Comparison of ENCODE assay signal across 9 mouse cellular contexts in the genomic region with DNA sequence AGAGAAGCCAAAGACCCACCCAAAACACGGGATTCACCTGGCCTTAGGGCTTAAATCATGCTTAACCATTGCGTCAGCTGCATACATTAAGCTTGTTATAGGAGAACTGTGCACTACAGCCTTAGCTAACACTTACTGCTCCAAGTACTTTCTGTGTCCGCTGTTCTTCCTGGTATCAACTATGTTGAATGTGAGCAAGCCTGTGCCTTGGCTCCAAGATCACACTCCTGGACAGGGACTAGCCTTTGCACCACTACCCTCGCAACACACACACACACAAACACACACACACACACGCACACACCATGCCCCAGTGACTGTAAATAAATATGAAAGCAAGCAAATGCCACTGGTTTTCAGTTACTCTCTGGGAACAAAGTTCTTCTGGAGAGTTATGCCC. TPM values are rescaled to one million over a fixed set of nuclear protein-coding genes. Genes with fewer than 3 reads are reported as not detected.
DNase-seq lines count a peak whose midpoint lies in the region; ATAC-seq and TF ChIP-seq lines count a peak whose summit lies in the region.
"Not testable (repeated sequence)": the region's sequence is repeated elsewhere in the genome, so short reads cannot be mapped to it uniquely, and the experiment has no call there.
"Had no signal": no experiment of that assay in that cellular context is flagged by ENCODE, and none has a peak within 500 bp of the region (broad histone marks: within the 10 kb centered on the region; RNA-seq: fewer than 3 reads in every experiment).

No protein-coding gene starts in this region.

- ATAC-seq in embryonic facial prominence, embryonic 12.5 days (ENCODE audit: insufficient number of reproducible peaks, insufficient read depth, low FRiP score, low TSS enrichment); midbrain, postnatal 0 days (ENCODE audit: low FRiP score): not testable (repeated sequence)
- ATAC-seq in hindbrain, embryonic 16.5 days, result peak; percentile 2; the same call in 1 of the 2 replicates
- ATAC-seq in stomach, postnatal 0 days (ENCODE audit: low FRiP score, low TSS enrichment), result 0 out of 2 replicates have a peak, but pooled peaks have one; percentile 1

- not testable (repeated sequence) for H3K4me1 ChIP-seq in CH12.LX (ENCODE audit: control insufficient read depth in 1 of 2, insufficient read depth in 2 of 2); embryonic facial prominence, embryonic 12.5 days; hindbrain, embryonic 16.5 days (ENCODE audit: control insufficient read depth, insufficient read depth, low read depth, low read length); lung, adult 2 months (ENCODE audit: control insufficient read depth, insufficient read depth, low read length); midbrain, postnatal 0 days (ENCODE audit: insufficient read depth, low read length); stomach, postnatal 0 days (replicated peaks; ENCODE audit: control insufficient read depth, insufficient read depth)

- TF ChIP-seq POLR2A in CH12.LX (IDR thresholded peaks at IDR 0.05; ENCODE audit: low read depth, low read length); lung, adult 2 months (IDR thresholded peaks at IDR 0.05; ENCODE audit: borderline replicate concordance, extremely low read depth, low read depth, low read length): not testable (repeated sequence)

- not testable (repeated sequence) for DNase-seq in CH12.LX (ENCODE audit: extremely low read depth); lung, adult 2 months; midbrain, postnatal 0 days (ENCODE audit: low spot score)
- peak; percentile 16 for DNase-seq in gastrocnemius, postnatal 14 days
- peak; percentile 16 to 40 for DNase-seq in kidney, postnatal 36 days
- DNase-seq in stomach, postnatal 0 days (ENCODE audit: low spot score), result peak; percentile 24

- H3K4me3 ChIP-seq in CH12.LX (replicated peaks in 1 of 3; ENCODE audit: low read depth in 2 of 3, low read length in 2 of 3, poor library complexity in 1 of 3), result peak overlapping the region; percentile 32 to 87 (median 64)
- H3K4me3 ChIP-seq in embryonic facial prominence, embryonic 12.5 days, result peak overlapping the region; percentile 49
- H3K4me3 ChIP-seq in hindbrain, embryonic 16.5 days (ENCODE audit: low read length), result peak overlapping the region; percentile 51
- peak overlapping the region; percentile 28 for H3K4me3 ChIP-seq in lung, adult 2 months (replicated peaks; ENCODE audit: extremely low read depth, low read depth, low read length)
- peak overlapping the region; percentile 40 for H3K4me3 ChIP-seq in midbrain, postnatal 0 days (ENCODE audit: low read depth, low read length)
- H3K4me3 ChIP-seq in stomach, postnatal 0 days (ENCODE audit: low read depth, low read length), result peak overlapping the region; percentile 43

- WGBS in embryonic facial prominence, embryonic 12.5 days, result 15% methylated on average over 5 of the region's 5 CpGs
- 25% methylated on average over 4 of the region's 5 CpGs for WGBS in hindbrain, embryonic 16.5 days
- WGBS in lung, adult 2 months, result 14% methylated on average over 5 of the region's 5 CpGs
- WGBS in midbrain, postnatal 0 days, result 27% methylated on average over 5 of the region's 5 CpGs
- 7% methylated on average over 5 of the region's 5 CpGs for WGBS in stomach, postnatal 0 days

- not testable (repeated sequence) for TF ChIP-seq CTCF in CH12.LX (conservative IDR thresholded peaks at IDR 0.05 in 1 of 2, IDR thresholded peaks at IDR 0.05 in 1 of 2; ENCODE audit: low read depth in 2 of 2, low read length in 2 of 2); lung, adult 2 months (IDR thresholded peaks at IDR 0.05; ENCODE audit: insufficient read depth, low read length); midbrain, postnatal 0 days (IDR thresholded peaks at IDR 0.05); stomach, postnatal 0 days (IDR thresholded peaks at IDR 0.05; ENCODE audit: low read depth)

- not testable (repeated sequence) for TF ChIP-seq EP300 in CH12.LX (IDR thresholded peaks at IDR 0.05; ENCODE audit: low read length); stomach, postnatal 0 days (optimal IDR thresholded peaks at IDR 0.05)

- H3K27ac ChIP-seq in CH12.LX (ENCODE audit: insufficient read depth, low read depth); embryonic facial prominence, embryonic 12.5 days; hindbrain, embryonic 16.5 days (ENCODE audit: low read depth, low read length); midbrain, postnatal 0 days (ENCODE audit: low read depth, low read length); stomach, postnatal 0 days (replicated peaks): not testable (repeated sequence)

- intact Hi-C loops in gastrocnemius, postnatal 14 days (cut with DNase I; ENCODE audit: low total_unique reads), result not testable (repeated sequence)

- not testable (repeated sequence) for TF ChIP-seq RAD21 in CH12.LX (IDR thresholded peaks at IDR 0.05; ENCODE audit: low read depth, low read length)

- peak overlapping the region; percentile 96 for H3K9ac ChIP-seq in CH12.LX (ENCODE audit: insufficient read depth, low read depth)
- peak overlapping the region; percentile 66; the same call in 1 of the 2 replicates for H3K9ac ChIP-seq in embryonic facial prominence, embryonic 12.5 days
- H3K9ac ChIP-seq in hindbrain, embryonic 16.5 days (ENCODE audit: low read depth, low read length); midbrain, postnatal 0 days (replicated peaks; ENCODE audit: low read length, poor library complexity, severe bottlenecking); stomach, postnatal 0 days (ENCODE audit: low read length): not testable (repeated sequence)

- not testable (repeated sequence) for H3K79me2 ChIP-seq in CH12.LX (replicated peaks; ENCODE audit: control insufficient read depth, extremely low read depth, insufficient read depth, poor library complexity, severe bottlenecking)

- H3K27me3 ChIP-seq in CH12.LX (replicated peaks); embryonic facial prominence, embryonic 12.5 days; hindbrain, embryonic 16.5 days (replicated peaks; ENCODE audit: control insufficient read depth, insufficient read depth, low read length); midbrain, postnatal 0 days (ENCODE audit: insufficient read depth, low read length); stomach, postnatal 0 days (ENCODE audit: control insufficient read depth, insufficient read depth, low read length): not testable (repeated sequence)

- H3K9me3 ChIP-seq in CH12.LX (replicated peaks; ENCODE audit: low read length); embryonic facial prominence, embryonic 12.5 days; hindbrain, embryonic 16.5 days (ENCODE audit: control insufficient read depth, low read length); midbrain, postnatal 0 days (ENCODE audit: low read length); stomach, postnatal 0 days (ENCODE audit: control insufficient read depth, low read length): not testable (repeated sequence)

- dilution Hi-C loops in CH12.LX (cut with MboI; ENCODE audit: extremely low pct_ligation_motif_present, extremely low pct_unique_long_range_greater_than_20kb, low sequenced_read_pairs), result not testable (repeated sequence)

- peak overlapping the region; percentile 82 for H3K4me2 ChIP-seq in CH12.LX (ENCODE audit: insufficient read depth, low read depth, poor library complexity, severe bottlenecking)
- peak overlapping the region; percentile 46 for H3K4me2 ChIP-seq in embryonic facial prominence, embryonic 12.5 days (replicated peaks)
- H3K4me2 ChIP-seq in hindbrain, embryonic 16.5 days (ENCODE audit: low read length), result peak overlapping the region; percentile 65
- peak overlapping the region; percentile 53 for H3K4me2 ChIP-seq in midbrain, postnatal 0 days (ENCODE audit: low read depth, low read length, poor library complexity, severe bottlenecking)
- peak overlapping the region; percentile 52 for H3K4me2 ChIP-seq in stomach, postnatal 0 days (replicated peaks; ENCODE audit: low read depth)

- not testable (repeated sequence) for H3K36me3 ChIP-seq in CH12.LX (replicated peaks in 1 of 2; ENCODE audit: control insufficient read depth in 1 of 2, insufficient read depth in 1 of 2, low read length in 1 of 2); embryonic facial prominence, embryonic 12.5 days; hindbrain, embryonic 16.5 days (ENCODE audit: control insufficient read depth, insufficient read depth, low read length); midbrain, postnatal 0 days (ENCODE audit: insufficient read depth, low read length); stomach, postnatal 0 days (ENCODE audit: control insufficient read depth, insufficient read depth, low read length)

- in situ Hi-C loops in CH12.LX (cut with MboI; ENCODE audit: low pct_ligation_motif_present, low pct_unique_long_range_greater_than_20kb, low sequenced_read_pairs), result not testable (repeated sequence)

RNA-seq across cellular contexts. Expression of a gene that starts 0.7 kb away (rescaled TPM):
- 0.17 TPM in 1 of 2 replicates, not detected in the other for total RNA-seq in CH12.LX (2012; rRNA removed)
- total RNA-seq in CH12.LX (2014; rRNA removed), result not detected in 2 replicates
- polyA plus RNA-seq in CH12.LX (2012; ENCODE audit: insufficient read length, low read depth), result 0.10 TPM in 1 of 2 replicates, not detected in the other
- 0.29 and 0.83 TPM in 2 replicates for polyA plus RNA-seq in embryonic facial prominence, embryonic 12.5 days (2016; fragmentation: Nextera tagmentation; extraction: Ambion mirVana)
- total RNA-seq in gastrocnemius, postnatal 14 days (2021), result under 1 TPM in 1 of 2 experiments, not detected in 1; 0.14 TPM
- 0.50 TPM in 1 of 2 replicates, not detected in the other for polyA plus RNA-seq in hindbrain, embryonic 16.5 days (2015; fragmentation: Nextera tagmentation; extraction: Ambion mirVana)
- 1.7 and 2.9 TPM in 2 replicates for polyA plus RNA-seq in lung, adult 2 months (2012; rRNA removed)
- total RNA-seq in midbrain, postnatal 0 days (2014; rRNA removed), result 3.5 and 5.8 TPM in 2 replicates
- polyA plus RNA-seq in midbrain, postnatal 0 days (2015; fragmentation: Nextera tagmentation; extraction: Ambion mirVana), result 0.48 TPM in 1 of 2 replicates, not detected in the other
- polyA plus RNA-seq in stomach, postnatal 0 days (2015; fragmentation: Nextera tagmentation; extraction: Ambion mirVana), result 0.23 TPM in 1 of 2 replicates, not detected in the other
- total RNA-seq: granulocyte monocyte progenitor cell, adult 5-6 weeks had no signal

RNA-seq across cellular contexts. Expression of a gene that starts 1.0 kb away (rescaled TPM):
- total RNA-seq in CH12.LX (2012; rRNA removed) (33.0 and 53.2 TPM in 2 replicates), CH12.LX (2014; rRNA removed) (22.1 and 23.5 TPM in 2 replicates)
- 15.0 and 17.0 TPM in 2 replicates for polyA plus RNA-seq in CH12.LX (2012; ENCODE audit: insufficient read length, low read depth)
- 21.3 and 22.0 TPM in 2 replicates for polyA plus RNA-seq in embryonic facial prominence, embryonic 12.5 days (2016; fragmentation: Nextera tagmentation; extraction: Ambion mirVana)
- total RNA-seq in gastrocnemius, postnatal 14 days (2021), result 10 to 100 TPM; 13.9 to 14.6 TPM
- polyA plus RNA-seq in hindbrain, embryonic 16.5 days (2015; fragmentation: Nextera tagmentation; extraction: Ambion mirVana), result 18.2 and 19.4 TPM in 2 replicates
- 50.1 and 50.6 TPM in 2 replicates for polyA plus RNA-seq in lung, adult 2 months (2012; rRNA removed)
- total RNA-seq in midbrain, postnatal 0 days (2014; rRNA removed), result 12.9 and 17.4 TPM in 2 replicates
- polyA plus RNA-seq in midbrain, postnatal 0 days (2015; fragmentation: Nextera tagmentation; extraction: Ambion mirVana), result 12.6 and 15.1 TPM in 2 replicates
- 43.3 and 44.8 TPM in 2 replicates for polyA plus RNA-seq in stomach, postnatal 0 days (2015; fragmentation: Nextera tagmentation; extraction: Ambion mirVana)

RNA-seq across cellular contexts. Expression of a gene that starts 18.4 kb away (rescaled TPM):
- total RNA-seq in CH12.LX (2012; rRNA removed) (29.8 and 34.7 TPM in 2 replicates), CH12.LX (2014; rRNA removed) (56.3 and 60.7 TPM in 2 replicates)
- polyA plus RNA-seq in CH12.LX (2012; ENCODE audit: insufficient read length, low read depth), result 46.9 and 55.3 TPM in 2 replicates
- 43.2 and 43.5 TPM in 2 replicates for polyA plus RNA-seq in embryonic facial prominence, embryonic 12.5 days (2016; fragmentation: Nextera tagmentation; extraction: Ambion mirVana)
- total RNA-seq in gastrocnemius, postnatal 14 days (2021), result 10 to 100 TPM; 11.7 to 13.4 TPM
- 31.4 and 32.0 TPM in 2 replicates for polyA plus RNA-seq in hindbrain, embryonic 16.5 days (2015; fragmentation: Nextera tagmentation; extraction: Ambion mirVana)
- 1.7 and 3.4 TPM in 2 replicates for polyA plus RNA-seq in lung, adult 2 months (2012; rRNA removed)
- total RNA-seq in midbrain, postnatal 0 days (2014; rRNA removed), result 13.2 and 19.1 TPM in 2 replicates
- polyA plus RNA-seq in midbrain, postnatal 0 days (2015; fragmentation: Nextera tagmentation; extraction: Ambion mirVana), result 16.6 and 17.9 TPM in 2 replicates
- polyA plus RNA-seq in stomach, postnatal 0 days (2015; fragmentation: Nextera tagmentation; extraction: Ambion mirVana), result 12.7 and 12.8 TPM in 2 replicates
